Mouse (Mus musculus): Measurements from ENCODE around the gene Zswim9. TPM values are rescaled to one million over a fixed set of nuclear protein-coding genes. Genes with fewer than 3 reads are reported as not detected.
A peak's percentile ranks its signal among the peaks of the same experiment; 100 is the strongest.

The Zswim9 gene
- polyA plus RNA-seq (2012; rRNA removed) (1.2 and 1.8 TPM in 2 replicates), polyA plus RNA-seq (2014; fragmentation: Nextera tagmentation; extraction: Ambion mirVana) (1.7 and 2.4 TPM in 2 replicates)

GRCm38 (mm10) chr7:13278308-13278891, at the start of gene Zswim9:
Zswim9 (minus strand) TSS chr7:13278721.
- Histone ChIP-seq H3K4me2 (ENCODE audit: low read depth) (peak within 1 kb of the TSS; percentile 75), H3K9ac (replicated peaks) (peak within 1 kb of the TSS; percentile 61), H3K27ac (peak within 1 kb of the TSS; percentile 59), H3K36me3 (replicated peaks; ENCODE audit: control insufficient read depth, insufficient read depth, low read depth) (peaks cover 29% of the 10 kb centered on the region), H3K4me3 (ENCODE audit: insufficient read depth in 1 of 2, low read depth in 2 of 2, low read length in 2 of 2) (peak within 1 kb of the TSS; percentile 87 to 95), H3K4me1 (replicated peaks; ENCODE audit: control insufficient read depth in 2 of 2, insufficient read depth in 2 of 2, low read length in 1 of 2) (peaks cover 0 to 8% of the 10 kb centered on the region in 2 experiments; a peak in 3 of 4 replicates), H3K27me3 (ENCODE audit: control insufficient read depth, insufficient read depth, low read length) (no peaks in the 10 kb centered on the region), H3K9me3 (ENCODE audit: control insufficient read depth, low read length) (no peaks in the 10 kb centered on the region)
- 1% methylated on average over 39 of the region's 39 CpGs for WGBS (ENCODE audit: insufficient replicate concordance)
- peak; percentile 23 for TF ChIP-seq CTCF (IDR thresholded peaks at IDR 0.05; ENCODE audit: low read depth)
- TF ChIP-seq EP300 (IDR thresholded peaks at IDR 0.05; ENCODE audit: low read depth) = no peak
- DNase-seq (ENCODE audit: low read depth in 3 of 3, low spot score in 3 of 3) (peak; percentile 82 to 86 (median 86)), ATAC-seq (ENCODE audit: insufficient read depth) (peak; percentile 98)

GRCm38 (mm10) chr7:13324316-13324715, 45.8 kb upstream of the Zswim9 start, which contains the start of gene Pla2g4c:
Pla2g4c (plus strand) TSS chr7:13324655.
- H3K27me3 ChIP-seq (ENCODE audit: control insufficient read depth, insufficient read depth, low read length) = no peaks in the 10 kb centered on the region
- DNase-seq (ENCODE audit: low read depth in 3 of 3, low spot score in 3 of 3) (peak; percentile 11 to 24 (median 17)), ATAC-seq (ENCODE audit: insufficient read depth) (peak; percentile 62)
- H3K27ac ChIP-seq = no peak within 1 kb of the TSS
- peaks cover 4 to 6% of the 10 kb centered on the region in 2 experiments; a peak in 3 of 4 replicates for H3K4me1 ChIP-seq (replicated peaks; ENCODE audit: control insufficient read depth in 2 of 2, insufficient read depth in 2 of 2, low read length in 1 of 2)
- no peaks in the 10 kb centered on the region; the same call in none of the 2 replicates for H3K36me3 ChIP-seq (replicated peaks; ENCODE audit: control insufficient read depth, insufficient read depth, low read depth)
- no peak within 1 kb of the TSS for H3K4me3 ChIP-seq (ENCODE audit: insufficient read depth in 1 of 2, low read depth in 2 of 2, low read length in 2 of 2)
- H3K9me3 ChIP-seq (ENCODE audit: control insufficient read depth, low read length) = no peaks in the 10 kb centered on the region
- TF ChIP-seq EP300 (IDR thresholded peaks at IDR 0.05; ENCODE audit: low read depth) = no peak
- no peak within 1 kb of the TSS for H3K9ac ChIP-seq (replicated peaks)
- no peak within 1 kb of the TSS for H3K4me2 ChIP-seq (ENCODE audit: low read depth)
- WGBS (ENCODE audit: insufficient replicate concordance) = 42% methylated on average over 2 of the region's 2 CpGs

GRCm38 (mm10) chr7:13321424-13321823, 42.9 kb upstream of the Zswim9 start:
- Histone ChIP-seq H3K9ac (replicated peaks) (no peak overlapping the region), H3K36me3 (replicated peaks; ENCODE audit: control insufficient read depth, insufficient read depth, low read depth) (no peaks in the 10 kb centered on the region; the same call in 1 of the 2 replicates), H3K4me3 (ENCODE audit: insufficient read depth in 1 of 2, low read depth in 2 of 2, low read length in 2 of 2) (no peak overlapping the region), H3K27ac (no peak overlapping the region), H3K27me3 (ENCODE audit: control insufficient read depth, insufficient read depth, low read length) (no peaks in the 10 kb centered on the region), H3K4me2 (ENCODE audit: low read depth) (no peak overlapping the region), H3K4me1 (replicated peaks; ENCODE audit: control insufficient read depth in 2 of 2, insufficient read depth in 2 of 2, low read length in 1 of 2) (peaks cover 4 to 6% of the 10 kb centered on the region in 2 experiments; a peak in 3 of 4 replicates), H3K9me3 (ENCODE audit: control insufficient read depth, low read length) (no peaks in the 10 kb centered on the region)
- DNase-seq (ENCODE audit: low read depth in 3 of 3, low spot score in 3 of 3) (no peak), ATAC-seq (ENCODE audit: insufficient read depth) (no peak)
- 62% methylated on average over 3 of the region's 3 CpGs for WGBS (ENCODE audit: insufficient replicate concordance)
- TF ChIP-seq EP300 (IDR thresholded peaks at IDR 0.05; ENCODE audit: low read depth) (no peak), CTCF (IDR thresholded peaks at IDR 0.05; ENCODE audit: low read depth) (no peak)

GRCm38 (mm10) chr7:13314095-13314597, 35.6 kb upstream of the Zswim9 start:
- Histone ChIP-seq H3K4me3 (ENCODE audit: insufficient read depth in 1 of 2, low read depth in 2 of 2, low read length in 2 of 2) (no peak overlapping the region), H3K4me1 (replicated peaks; ENCODE audit: control insufficient read depth in 2 of 2, insufficient read depth in 2 of 2, low read length in 1 of 2) (peaks cover 0 to 3% of the 10 kb centered on the region in 2 experiments; a peak in 3 of 4 replicates), H3K27ac (no peak overlapping the region), H3K4me2 (ENCODE audit: low read depth) (no peak overlapping the region), H3K27me3 (ENCODE audit: control insufficient read depth, insufficient read depth, low read length) (no peaks in the 10 kb centered on the region), H3K9ac (replicated peaks) (no peak overlapping the region), H3K36me3 (replicated peaks; ENCODE audit: control insufficient read depth, insufficient read depth, low read depth) (peaks cover 53% of the 10 kb centered on the region), H3K9me3 (ENCODE audit: control insufficient read depth, low read length) (no peaks in the 10 kb centered on the region)
- WGBS (ENCODE audit: insufficient replicate concordance) = 83% methylated on average over 5 of the region's 5 CpGs
- DNase-seq (ENCODE audit: low read depth in 3 of 3, low spot score in 3 of 3) = no peak
- ATAC-seq (ENCODE audit: insufficient read depth) = no peak
- TF ChIP-seq EP300 (IDR thresholded peaks at IDR 0.05; ENCODE audit: low read depth) (no peak), CTCF (IDR thresholded peaks at IDR 0.05; ENCODE audit: low read depth) (no peak)

- peaks cover 0 to 3% of the 10 kb centered on the region in 2 experiments; a peak in 3 of 4 replicates for H3K4me1 ChIP-seq (replicated peaks; ENCODE audit: control insufficient read depth in 2 of 2, insufficient read depth in 2 of 2, low read length in 1 of 2)
- no peaks in the 10 kb centered on the region for H3K9me3 ChIP-seq (ENCODE audit: control insufficient read depth, low read length)
- no peaks in the 10 kb centered on the region for H3K27me3 ChIP-seq (ENCODE audit: control insufficient read depth, insufficient read depth, low read length)
- H3K4me2 ChIP-seq (ENCODE audit: low read depth) = no peak overlapping the region
- H3K4me3 ChIP-seq (ENCODE audit: insufficient read depth in 1 of 2, low read depth in 2 of 2, low read length in 2 of 2) = no peak overlapping the region
- DNase-seq (ENCODE audit: low read depth in 3 of 3, low spot score in 3 of 3) (no peak), ATAC-seq (ENCODE audit: insufficient read depth) (no peak)
- peaks cover 78% of the 10 kb centered on the region for H3K36me3 ChIP-seq (replicated peaks; ENCODE audit: control insufficient read depth, insufficient read depth, low read depth)
- TF ChIP-seq CTCF (IDR thresholded peaks at IDR 0.05; ENCODE audit: low read depth) (no peak), EP300 (IDR thresholded peaks at IDR 0.05; ENCODE audit: low read depth) (no peak)
- 94% methylated on average over 4 of the region's 4 CpGs for WGBS (ENCODE audit: insufficient replicate concordance)
- no peak overlapping the region for H3K9ac ChIP-seq (replicated peaks)
- H3K27ac ChIP-seq = no peak overlapping the region
Observed at GRCm38 (mm10) chr7:13311401-13311800, 32.9 kb upstream of the Zswim9 start.

Data from liver, embryonic 14.5 days (tissue).